Mouse (Mus musculus): ENCODE measurements at regions not wholly inside any gene's neighbourhood (a gene's known extent, or its start where the extent isn't known, plus 50 kb on each side); places are given as distances from the start of the nearest gene placed in this dataset.

GRCm38 (mm10) chr4:110095760-110096593, 118.1 kb downstream of the Dmrta2 start:
- TF ChIP-seq POLR2A (IDR thresholded peaks at IDR 0.05; ENCODE audit: insufficient read length, low read depth), result no peak
- no peak for TF ChIP-seq MYOD1 (IDR thresholded peaks at IDR 0.05; ENCODE audit: control insufficient read depth in 1 of 3, insufficient read length in 2 of 3, low read depth in 2 of 3)
- TF ChIP-seq REST (IDR thresholded peaks at IDR 0.05; ENCODE audit: insufficient read depth, insufficient read length), result no peak
- TF ChIP-seq SRF (IDR thresholded peaks at IDR 0.05; ENCODE audit: control insufficient read depth, insufficient read length, low read depth), result no peak
- no peak for TF ChIP-seq E2F4 (IDR thresholded peaks at IDR 0.05; ENCODE audit: insufficient read depth)
- no peak for TF ChIP-seq MAX (IDR thresholded peaks at IDR 0.05; ENCODE audit: low read depth)
- no peak for TF ChIP-seq TCF12 (IDR thresholded peaks at IDR 0.05; ENCODE audit: insufficient read depth, poor library complexity, severe bottlenecking)
- TF ChIP-seq TCF3 (IDR thresholded peaks at IDR 0.05; ENCODE audit: insufficient read length, low read depth), result no peak
- TF ChIP-seq CEBPB (IDR thresholded peaks at IDR 0.05; ENCODE audit: insufficient read depth, poor library complexity, severe bottlenecking), result no peak
- no peak for TF ChIP-seq MYOG (IDR thresholded peaks at IDR 0.05; ENCODE audit: control insufficient read depth in 1 of 3, insufficient read depth in 1 of 3, insufficient read length in 2 of 3, low read depth in 2 of 3)
